ENCODE assay signal across 8 mouse cellular contexts in genomic region chr7:116033371-116034241, GRCm38 (mm10). TPM values are rescaled to one million over a fixed set of nuclear protein-coding genes. Genes with fewer than 3 reads are reported as not detected.
DNase-seq lines count a peak whose midpoint lies in the region; ATAC-seq and TF ChIP-seq lines count a peak whose summit lies in the region.

No protein-coding gene starts in this region.

- peaks cover 49% of the 10 kb centered on the region for H3K4me1 ChIP-seq in megakaryocyte, embryonic 14.5 days
- peaks cover 43% of the 10 kb centered on the region for H3K4me1 ChIP-seq in embryonic facial prominence, embryonic 13.5 days
- H3K4me1 ChIP-seq in heart, adult 2 months (ENCODE audit: control insufficient read depth, insufficient read depth, low read length): no peaks in the 10 kb centered on the region
- H3K4me1 ChIP-seq in intestine, postnatal 0 days (replicated peaks; ENCODE audit: control insufficient read depth, insufficient read depth, low read length): peaks cover 4% of the 10 kb centered on the region; the same call in 1 of the 2 replicates
- H3K4me1 ChIP-seq in liver, embryonic 12.5 days: peaks cover 40% of the 10 kb centered on the region

- TF ChIP-seq EP300 in heart, adult 2 months (IDR thresholded peaks at IDR 0.05; ENCODE audit: insufficient read depth, low read depth, low read length): no peak

- no peak for ATAC-seq in megakaryocyte, adult 5-6 weeks (ENCODE audit: poor library complexity, severe bottlenecking)
- ATAC-seq in embryonic facial prominence, embryonic 13.5 days (ENCODE audit: insufficient number of reproducible peaks, insufficient read depth, low FRiP score, low TSS enrichment, low read depth): no peak
- ATAC-seq in intestine, postnatal 0 days: peak; percentile 23; the same call in 1 of the 2 replicates
- ATAC-seq in liver, embryonic 12.5 days: peak; percentile 17; the same call in 1 of the 2 replicates

- WGBS in embryonic facial prominence, embryonic 13.5 days: under 1% methylated on average over 54 of the region's 54 CpGs
- under 1% methylated on average over 54 of the region's 54 CpGs for WGBS in heart, adult 2 months
- under 1% methylated on average over 52 of the region's 54 CpGs for WGBS in intestine, postnatal 0 days
- WGBS in liver, embryonic 12.5 days (ENCODE audit: insufficient replicate concordance): under 1% methylated on average over 54 of the region's 54 CpGs

- no peaks in the 10 kb centered on the region for H3K79me2 ChIP-seq in heart, adult 2 months (replicated peaks; ENCODE audit: control insufficient read depth, insufficient read depth, low read length)

- H3K27ac ChIP-seq in embryonic facial prominence, embryonic 13.5 days: peak overlapping the region; percentile 94
- H3K27ac ChIP-seq in heart, adult 2 months: peak overlapping the region; percentile 90
- no peak overlapping the region for H3K27ac ChIP-seq in intestine, postnatal 0 days (ENCODE audit: low read depth, low read length)
- no peak overlapping the region for H3K27ac ChIP-seq in liver, embryonic 12.5 days

- peak overlapping the region; percentile 82 for H3K9ac ChIP-seq in embryonic facial prominence, embryonic 13.5 days
- peak overlapping the region; percentile 79 for H3K9ac ChIP-seq in heart, adult 2 months (ENCODE audit: low read depth, low read length)
- H3K9ac ChIP-seq in intestine, postnatal 0 days (ENCODE audit: low read depth, low read length): peak overlapping the region; percentile 13
- H3K9ac ChIP-seq in liver, embryonic 12.5 days: peak overlapping the region; percentile 59

- intact Hi-C loops in heart, adult 2 months (cut with DNase I): loop anchor here (5.0 to 10.0 kb wide), 7 partner anchors 81 to 609 kb away; no protein-coding TSS in a partner anchor

- H3K27me3 ChIP-seq in megakaryocyte, embryonic 14.5 days (replicated peaks): peaks cover 90% of the 10 kb centered on the region
- peaks cover 78% of the 10 kb centered on the region for H3K27me3 ChIP-seq in embryonic facial prominence, embryonic 13.5 days
- peaks cover 5% of the 10 kb centered on the region for H3K27me3 ChIP-seq in heart, adult 2 months (ENCODE audit: control insufficient read depth, insufficient read depth, low read length)
- H3K27me3 ChIP-seq in intestine, postnatal 0 days (replicated peaks; ENCODE audit: control insufficient read depth, insufficient read depth, low read length): peaks cover 54% of the 10 kb centered on the region
- peaks cover 87% of the 10 kb centered on the region for H3K27me3 ChIP-seq in liver, embryonic 12.5 days (replicated peaks)

- no peaks in the 10 kb centered on the region for H3K36me3 ChIP-seq in megakaryocyte, embryonic 14.5 days (replicated peaks; ENCODE audit: low read length)
- H3K36me3 ChIP-seq in embryonic facial prominence, embryonic 13.5 days: no peaks in the 10 kb centered on the region
- H3K36me3 ChIP-seq in heart, adult 2 months (ENCODE audit: control insufficient read depth, insufficient read depth, low read length): no peaks in the 10 kb centered on the region
- no peaks in the 10 kb centered on the region for H3K36me3 ChIP-seq in intestine, postnatal 0 days (ENCODE audit: control insufficient read depth, insufficient read depth)
- no peaks in the 10 kb centered on the region for H3K36me3 ChIP-seq in liver, embryonic 12.5 days

- peak; percentile 42; the same call in 1 of the 2 replicates for TF ChIP-seq POLR2A in heart, adult 2 months (IDR thresholded peaks at IDR 0.05; ENCODE audit: insufficient read depth, low read depth, low read length)

- H3K4me3 ChIP-seq in megakaryocyte, embryonic 14.5 days (replicated peaks): peak overlapping the region; percentile 91
- peak overlapping the region; percentile 62 for H3K4me3 ChIP-seq in embryonic facial prominence, embryonic 13.5 days
- peak overlapping the region; percentile 61 for H3K4me3 ChIP-seq in heart, adult 2 months
- peak overlapping the region; percentile 70 for H3K4me3 ChIP-seq in intestine, postnatal 0 days (ENCODE audit: low read depth, low read length)
- H3K4me3 ChIP-seq in liver, embryonic 12.5 days: peak overlapping the region; percentile 71

- 0 out of 2 replicates have a peak, but pooled peaks have one; percentile 4 for TF ChIP-seq CTCF in heart, adult 2 months (IDR thresholded peaks at IDR 0.05)
- TF ChIP-seq CTCF in intestine, postnatal 0 days (IDR thresholded peaks at IDR 0.05; ENCODE audit: low read depth): no peak

- 0 out of 2 replicates have a peak, but pooled peaks cover 2% of the 10 kb centered on the region for H3K9me3 ChIP-seq in megakaryocyte, embryonic 14.5 days
- no peaks in the 10 kb centered on the region for H3K9me3 ChIP-seq in embryonic facial prominence, embryonic 13.5 days
- H3K9me3 ChIP-seq in intestine, postnatal 0 days (ENCODE audit: control insufficient read depth): no peaks in the 10 kb centered on the region
- no peaks in the 10 kb centered on the region for H3K9me3 ChIP-seq in liver, embryonic 12.5 days (replicated peaks)

- peak; percentile 75 to 79 for DNase-seq in heart, adult 2 months
- peak; percentile 80 for DNase-seq in neural tube, embryonic 10.5 days (ENCODE audit: extremely low spot score, low spot score)
- DNase-seq in thymus, postnatal 36 days: peak; percentile 10 to 26

- H3K4me2 ChIP-seq in embryonic facial prominence, embryonic 13.5 days: peak overlapping the region; percentile 99
- peak overlapping the region; percentile 99 for H3K4me2 ChIP-seq in intestine, postnatal 0 days (replicated peaks; ENCODE audit: low read depth)
- H3K4me2 ChIP-seq in liver, embryonic 12.5 days: peak overlapping the region; percentile 99

RNA-seq across cellular contexts. Expression of gene Sox6, which starts 5.0 kb away (rescaled TPM):
- polyA plus RNA-seq in megakaryocyte, embryonic 14.5 days (2012; ENCODE audit: insufficient read depth, low replicate concordance): 0.17 TPM in 1 of 2 replicates, not detected in the other
- total RNA-seq in megakaryocyte, adult 5-6 weeks (2015): 0.45 and 3.8 TPM in 2 replicates
- total RNA-seq in megakaryocyte, adult 5-6 weeks (2017): 0.99 and 1.2 TPM in 2 replicates
- 67.4 and 87.4 TPM in 2 replicates for polyA plus RNA-seq in embryonic facial prominence, embryonic 13.5 days (2015; fragmentation: Nextera tagmentation; extraction: Ambion mirVana)
- total RNA-seq in heart, adult 2 months (2021): 10 to 100 TPM; 26.4 to 33.4 TPM
- polyA plus RNA-seq in heart, adult 2 months (2012; rRNA removed): 11.8 and 18.4 TPM in 2 replicates
- polyA plus RNA-seq in intestine, postnatal 0 days (2015; fragmentation: Nextera tagmentation; extraction: Ambion mirVana): 21.6 and 28.2 TPM in 2 replicates
- polyA plus RNA-seq in liver, embryonic 12.5 days (2016; fragmentation: Nextera tagmentation; extraction: Ambion mirVana): 54.2 and 61.1 TPM in 2 replicates

RNA-seq across cellular contexts. Expression of gene 1110004F10Rik, which starts 5.6 kb away (rescaled TPM):
- polyA plus RNA-seq in megakaryocyte, embryonic 14.5 days (2012; ENCODE audit: insufficient read depth, low replicate concordance): 10.6 and 59.4 TPM in 2 replicates
- 85.7 and 95.9 TPM in 2 replicates for total RNA-seq in megakaryocyte, adult 5-6 weeks (2015)
- 154 and 167 TPM in 2 replicates for total RNA-seq in megakaryocyte, adult 5-6 weeks (2017)
- polyA plus RNA-seq in embryonic facial prominence, embryonic 13.5 days (2015; fragmentation: Nextera tagmentation; extraction: Ambion mirVana): 308 and 317 TPM in 2 replicates
- 10 to 100 TPM; 51.3 to 54.0 TPM for total RNA-seq in heart, adult 2 months (2021)
- polyA plus RNA-seq in heart, adult 2 months (2012; rRNA removed): 38.9 and 56.0 TPM in 2 replicates
- polyA plus RNA-seq in intestine, postnatal 0 days (2015; fragmentation: Nextera tagmentation; extraction: Ambion mirVana): 117 and 120 TPM in 2 replicates
- 150 TPM in 2 replicates for polyA plus RNA-seq in liver, embryonic 12.5 days (2016; fragmentation: Nextera tagmentation; extraction: Ambion mirVana)

RNA-seq across cellular contexts. Expression of gene Gm4353, which starts 50.8 kb away (rescaled TPM):
- 0.82 TPM in 1 of 2 replicates, not detected in the other for polyA plus RNA-seq in megakaryocyte, embryonic 14.5 days (2012; ENCODE audit: insufficient read depth, low replicate concordance)
- total RNA-seq in megakaryocyte, adult 5-6 weeks (2015): 0.22 and 0.23 TPM in 2 replicates
- total RNA-seq in megakaryocyte, adult 5-6 weeks (2017): 0.66 and 0.81 TPM in 2 replicates
- polyA plus RNA-seq in embryonic facial prominence, embryonic 13.5 days (2015; fragmentation: Nextera tagmentation; extraction: Ambion mirVana): 1.7 and 2.9 TPM in 2 replicates
- 1 to 10 TPM; 1.3 to 1.7 TPM for total RNA-seq in heart, adult 2 months (2021)
- polyA plus RNA-seq in heart, adult 2 months (2012; rRNA removed): 0.51 and 0.82 TPM in 2 replicates
- polyA plus RNA-seq in intestine, postnatal 0 days (2015; fragmentation: Nextera tagmentation; extraction: Ambion mirVana): 0.13 and 0.30 TPM in 2 replicates
- polyA plus RNA-seq in liver, embryonic 12.5 days (2016; fragmentation: Nextera tagmentation; extraction: Ambion mirVana): 0.43 and 0.82 TPM in 2 replicates

Comparison
In these comparisons a context has a peak if more than half of its experiments do, and no peak if none do; other contexts are left out.
1. ATAC-seq: peak in intestine, postnatal 0 days (single experiment) and liver, embryonic 12.5 days (single experiment); none in megakaryocyte, adult 5-6 weeks (single experiment) and embryonic facial prominence, embryonic 13.5 days (single experiment).
2. H3K27ac ChIP-seq: peak in embryonic facial prominence, embryonic 13.5 days (single experiment) and heart, adult 2 months (single experiment); none in intestine, postnatal 0 days (single experiment) and liver, embryonic 12.5 days (single experiment).
3. H3K9ac ChIP-seq: peak in every context shown above with its lines; median percentile 82 in embryonic facial prominence, embryonic 13.5 days; 79 in heart, adult 2 months; 59 in liver, embryonic 12.5 days; 13 in intestine, postnatal 0 days.
4. DNase-seq: peak in every context shown above with its lines; median percentile 80 in neural tube, embryonic 10.5 days; 77 in heart, adult 2 months; 18 in thymus, postnatal 36 days.
5. RNA of gene Sox6, which starts 5.0 kb away (polyA plus RNA-seq): 67.4 to 87.4 TPM in embryonic facial prominence, embryonic 13.5 days, 54.2 to 61.1 TPM in liver, embryonic 12.5 days, 21.6 to 28.2 TPM in intestine, postnatal 0 days and 11.8 to 18.4 TPM in heart, adult 2 months; 0.17 TPM in megakaryocyte, embryonic 14.5 days; every median in the first group is over 10 times any median in the second.
6. Peak in every context shown above with its lines, with median percentiles within 50 percentile points of each other: H3K4me3 ChIP-seq and H3K4me2 ChIP-seq.